Mouse (Mus musculus): ENCODE results near the gene Kcnc4.

Gene Kcnc4

GRCm38 (mm10) chr3:107458528-107459195, 690 bp downstream of the Kcnc4 start:
- no peak for DNase-seq (ENCODE audit: low spot score in 2 of 2)

- no peak for DNase-seq (ENCODE audit: low spot score in 2 of 2)
These were observed 1.2 kb downstream of the Kcnc4 start for GRCm38 (mm10) chr3:107458104-107458503.

GRCm38 (mm10) chr3:107454280-107454679, 5.1 kb downstream of the Kcnc4 start:
- DNase-seq (ENCODE audit: low spot score in 2 of 2), result no peak

DNA sequence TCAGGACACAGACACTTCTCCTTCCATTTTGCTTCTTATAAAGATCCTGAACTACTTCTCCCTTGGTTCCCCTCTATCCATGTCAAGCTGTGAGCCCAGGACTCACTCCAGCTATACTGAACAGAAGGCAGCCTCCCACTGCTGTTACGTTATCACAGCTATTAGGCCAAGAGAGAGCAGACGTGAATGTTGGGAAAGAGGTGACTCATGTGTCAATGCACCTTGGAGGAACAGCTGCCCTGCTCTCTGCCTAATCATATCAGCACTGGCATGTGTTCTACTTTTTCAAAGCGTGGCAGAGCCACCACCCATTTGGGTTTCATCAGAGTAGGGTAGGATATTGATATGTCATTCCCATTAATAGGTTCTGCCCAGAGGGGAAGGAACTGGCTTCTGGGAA, 12.5 kb downstream of the Kcnc4 start:
- DNase-seq (ENCODE audit: low spot score in 2 of 2), result no peak

DNA sequence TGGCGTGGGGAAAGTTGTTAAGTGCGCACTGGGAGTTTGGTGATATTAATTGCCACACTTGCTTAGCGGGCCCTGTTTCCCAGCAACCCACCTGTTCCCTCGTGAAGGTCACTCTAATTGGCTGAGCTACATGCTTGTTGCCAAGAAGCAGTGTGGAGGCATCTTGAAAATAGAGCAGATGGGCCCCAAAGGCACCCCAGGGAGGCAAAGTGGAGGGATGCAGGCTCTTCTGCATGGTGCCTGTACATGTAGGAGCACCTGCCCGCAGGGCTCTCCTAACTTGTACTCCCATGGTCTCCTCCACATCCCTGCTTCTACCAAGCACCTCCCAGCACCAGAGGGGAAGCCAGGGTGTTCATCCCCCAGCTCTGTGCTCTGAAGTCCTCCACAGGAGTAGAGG, 15.5 kb downstream of the Kcnc4 start:
- DNase-seq (ENCODE audit: low spot score in 2 of 2), result no peak

- DNase-seq (ENCODE audit: low spot score in 2 of 2), result no peak
These were observed 17.2 kb downstream of the Kcnc4 start for GRCm38 (mm10) chr3:107442191-107442590.

DNA sequence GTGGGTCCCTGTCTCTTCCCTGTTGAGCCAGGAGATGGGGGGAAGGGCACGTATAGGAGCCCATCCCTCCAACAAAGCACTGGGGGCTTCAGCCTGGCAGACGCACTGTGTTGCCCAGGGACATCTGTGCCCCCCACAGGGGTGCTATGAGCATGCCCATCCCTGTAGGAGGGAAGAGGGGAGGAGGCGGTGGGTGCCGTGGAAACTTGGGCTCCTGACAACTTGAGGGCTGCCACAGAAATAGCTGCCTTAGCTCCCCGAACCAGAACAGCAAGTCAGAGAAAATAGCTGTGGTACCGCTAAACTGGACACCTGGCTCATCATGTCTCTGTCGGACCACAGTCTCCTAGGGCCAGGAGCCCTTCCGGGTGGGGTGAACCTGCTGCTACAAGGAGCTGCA, 18.0 kb downstream of the Kcnc4 start:
- no peak for DNase-seq (ENCODE audit: low spot score in 2 of 2)

DNA sequence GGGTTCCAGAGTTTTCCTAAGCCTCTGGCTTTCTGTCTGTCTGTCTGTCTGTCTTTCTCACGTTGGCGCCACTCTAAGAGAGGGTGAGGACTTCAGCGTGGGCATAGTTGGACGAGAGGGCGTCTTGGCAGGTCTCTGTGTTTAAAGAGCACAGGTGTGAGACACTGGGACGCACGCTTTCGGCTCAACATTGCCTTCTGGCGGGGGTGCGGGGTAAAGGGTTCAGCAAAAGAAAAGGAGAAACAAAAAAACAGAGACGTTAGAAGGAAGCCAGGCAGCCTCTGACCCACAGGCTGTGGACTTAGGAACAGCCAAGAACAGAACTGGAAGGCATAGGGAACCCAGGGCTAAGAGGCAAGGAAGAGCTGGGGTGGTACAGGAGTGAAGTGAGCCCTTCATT, 20.1 kb downstream of the Kcnc4 start:
- DNase-seq (ENCODE audit: low spot score in 2 of 2), result no peak

- no peak for DNase-seq (ENCODE audit: low spot score in 2 of 2)
These were observed 21.7 kb downstream of the Kcnc4 start for GRCm38 (mm10) chr3:107437666-107438065.

DNA sequence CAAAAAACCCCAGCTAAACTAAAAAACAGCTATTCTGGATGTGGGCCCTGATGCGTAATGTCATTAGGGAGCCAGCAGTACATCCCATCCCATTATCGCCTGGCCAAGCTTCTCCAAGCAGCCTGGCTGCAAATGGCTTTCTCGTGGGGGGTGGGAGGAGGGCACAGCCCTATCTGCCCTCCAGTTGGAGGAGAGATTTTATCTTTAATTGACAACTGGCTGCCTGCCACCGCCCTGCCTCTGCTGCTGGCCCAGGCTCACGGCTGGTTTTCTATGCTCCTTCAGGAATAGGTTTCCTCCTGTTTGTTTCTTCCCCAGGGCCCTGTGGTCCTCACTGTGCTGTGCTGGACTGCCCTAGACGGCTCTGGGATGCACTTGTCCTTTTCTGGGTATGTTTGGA, 22.9 kb downstream of the Kcnc4 start:
- no peak for DNase-seq (ENCODE audit: low spot score in 2 of 2)

- no peak for DNase-seq (ENCODE audit: low spot score in 2 of 2)
These were observed 25.7 kb downstream of the Kcnc4 start for GRCm38 (mm10) chr3:107433614-107434013.

DNA sequence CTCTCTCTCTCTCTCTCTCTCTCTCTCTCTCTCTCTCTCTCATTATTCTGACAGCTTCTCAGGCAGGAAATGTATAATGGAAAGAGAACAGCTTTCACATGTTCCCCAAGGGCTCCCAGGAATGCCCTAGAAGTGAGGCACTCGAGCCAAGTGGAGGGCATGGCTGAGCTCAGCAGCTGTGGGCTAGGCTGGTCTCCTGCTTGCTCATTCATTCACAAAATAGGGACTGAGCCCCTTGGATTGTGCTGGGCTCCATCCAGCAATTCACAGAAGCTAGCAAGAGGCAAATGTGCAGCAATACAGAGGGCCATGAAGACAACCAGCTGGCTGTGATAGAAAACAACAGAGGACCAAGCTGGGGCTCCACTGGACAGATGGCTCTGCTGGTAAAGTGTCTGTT, 28.1 kb downstream of the Kcnc4 start:
- DNase-seq (ENCODE audit: low spot score in 2 of 2), result no peak

- no peak for DNase-seq (ENCODE audit: low spot score in 2 of 2)
These were observed 34.9 kb downstream of the Kcnc4 start for GRCm38 (mm10) chr3:107424258-107425041.

- DNase-seq (ENCODE audit: low spot score in 2 of 2), result no peak
These were observed 39.2 kb downstream of the Kcnc4 start for GRCm38 (mm10) chr3:107420156-107420555.

GRCm38 (mm10) chr3:107417287-107417644, 42.1 kb downstream of the Kcnc4 start:
- DNase-seq (ENCODE audit: low spot score in 2 of 2), result no peak

GRCm38 (mm10) chr3:107416541-107417286, 42.6 kb downstream of the Kcnc4 start:
- no peak for DNase-seq (ENCODE audit: low spot score in 2 of 2)

DNA sequence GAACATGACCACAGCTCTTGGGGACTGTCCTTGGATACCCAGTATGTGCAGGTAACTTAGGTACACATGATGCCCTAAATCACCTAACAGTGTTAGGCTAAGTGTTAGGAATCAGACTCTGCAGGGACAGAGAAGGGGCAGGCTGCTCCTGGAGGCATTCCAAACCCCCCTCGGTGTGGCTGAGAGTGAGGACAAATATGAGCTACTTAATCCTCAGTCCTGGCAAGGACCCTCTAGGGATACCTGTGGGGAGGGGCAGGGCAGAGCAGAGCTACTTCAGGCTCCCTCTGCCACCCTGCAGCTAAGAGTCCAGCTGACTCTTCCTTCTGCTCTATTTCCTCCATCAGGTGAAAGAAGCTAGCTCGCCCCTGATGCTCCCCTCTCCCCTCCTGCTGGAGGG, 46.3 kb downstream of the Kcnc4 start:
- no peak for DNase-seq (ENCODE audit: low spot score in 2 of 2)

DNA sequence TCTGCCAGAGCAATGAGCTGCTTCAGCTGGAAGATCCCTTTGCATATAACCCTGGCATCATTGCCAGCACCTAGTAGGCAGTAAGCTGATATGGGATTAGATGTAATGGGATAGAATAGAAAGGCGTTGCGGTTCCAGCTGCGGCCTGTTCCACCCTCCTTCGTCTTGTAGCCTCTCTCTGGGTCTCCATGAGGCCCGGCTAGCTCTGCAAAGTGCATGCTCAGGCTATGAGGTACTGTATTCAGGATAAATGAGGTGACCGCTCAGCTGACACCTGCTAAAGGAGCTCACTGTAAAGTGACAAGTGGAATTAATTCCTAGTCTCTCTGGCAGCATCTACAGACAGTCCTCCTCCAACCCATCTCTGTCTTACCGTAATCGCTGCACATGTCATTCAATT, 46.8 kb downstream of the Kcnc4 start:
- no peak for DNase-seq (ENCODE audit: low spot score in 2 of 2)

- no peak for DNase-seq (ENCODE audit: low spot score in 2 of 2)
These were observed 47.7 kb downstream of the Kcnc4 start for GRCm38 (mm10) chr3:107411669-107412068.

DNA sequence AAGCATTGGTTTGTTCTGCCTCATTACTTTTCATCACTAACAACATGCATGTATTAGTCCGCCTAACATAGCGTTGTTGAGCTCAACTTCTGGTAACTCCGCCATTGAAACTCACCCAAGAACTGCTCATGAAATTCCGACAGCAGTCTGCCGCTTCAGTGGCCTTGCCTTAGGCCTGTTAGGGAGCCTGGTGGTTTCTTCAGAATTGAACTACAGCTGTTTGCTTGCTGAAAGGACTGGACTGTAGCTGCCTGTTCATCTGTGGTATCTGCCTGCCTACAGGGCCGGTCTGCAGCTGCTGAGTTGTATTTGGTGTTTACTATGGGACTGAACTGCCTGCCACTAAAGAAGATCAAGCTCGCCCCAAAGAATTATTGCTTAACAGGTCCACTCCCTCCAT, 58.0 kb downstream of the Kcnc4 start:
- DNase-seq (ENCODE audit: low spot score in 2 of 2), result no peak

GRCm38 (mm10) chr3:107399991-107400640, 59.2 kb downstream of the Kcnc4 start:
- no peak for DNase-seq (ENCODE audit: low spot score in 2 of 2)

GRCm38 (mm10) chr3:107391198-107391597, 68.2 kb downstream of the Kcnc4 start:
- DNase-seq (ENCODE audit: low spot score in 2 of 2), result no peak
